In genomic region chr14:30240916-30241515, GRCm38 (mm10) we compare ENCODE assay signal across 19 mouse cellular contexts.
A peak's percentile ranks its signal among the peaks of the same experiment; 100 is the strongest.
DNase-seq lines count a peak whose midpoint lies in the region; ATAC-seq and TF ChIP-seq lines count a peak whose summit lies in the region.
"Had no signal": no experiment of that assay in that cellular context is flagged by ENCODE, and none has a peak within 500 bp of the region (broad histone marks: within the 10 kb centered on the region; RNA-seq: fewer than 3 reads in every experiment).

No protein-coding gene starts in this region.

- H3K27ac ChIP-seq in liver, embryonic 14.5 days, result peak overlapping the region; percentile 94; the same call in 1 of the 2 replicates
- peak overlapping the region; percentile 93 for H3K27ac ChIP-seq in liver, embryonic 15.5 days (replicated peaks)
- H3K27ac ChIP-seq: embryonic facial prominence, embryonic 13.5 days; forebrain, embryonic 13.5 days; heart, embryonic 13.5 days; hindbrain, embryonic 15.5 days had no signal

- H3K9ac ChIP-seq in liver, embryonic 14.5 days (replicated peaks), result no peak overlapping the region
- no peak overlapping the region for H3K9ac ChIP-seq in liver, embryonic 15.5 days
- H3K9ac ChIP-seq: embryonic facial prominence, embryonic 13.5 days; forebrain, embryonic 13.5 days; heart, embryonic 13.5 days; hindbrain, embryonic 15.5 days had no signal

- no peak for DNase-seq in frontal cortex, postnatal 36 days (ENCODE audit: low spot score in 2 of 2)
- no peak for DNase-seq in liver, embryonic 14.5 days (ENCODE audit: low read depth in 3 of 3, low spot score in 3 of 3)
- no peak for DNase-seq in liver
- no peak for DNase-seq in cerebellum, postnatal 10 days
- DNase-seq: adrenal gland, postnatal 14 days; cerebellum, adult 11-12 months; cerebellum, adult 9-10 months; cerebellum, postnatal 36 days; gastrocnemius, postnatal 10 days; heart, postnatal 36 days had no signal

- ATAC-seq in frontal cortex, adult (ENCODE audit: low TSS enrichment), result peak; percentile 44; the same call in 1 of the 2 replicates
- no peak for ATAC-seq in liver, embryonic 14.5 days (ENCODE audit: insufficient read depth)
- no peak for ATAC-seq in liver, embryonic 15.5 days (ENCODE audit: insufficient read depth)
- ATAC-seq in inflammation-experienced regulatory T-cells, adult 6 months, result no peak
- ATAC-seq: activated CD4-positive, CD25-positive, alpha-beta regulatory T cell, adult 4 months; forebrain, embryonic 13.5 days; Patski had no signal

- no peaks in the 10 kb centered on the region for H3K9me3 ChIP-seq in liver, embryonic 14.5 days (ENCODE audit: control insufficient read depth, low read length)
- no peaks in the 10 kb centered on the region for H3K9me3 ChIP-seq in liver, embryonic 15.5 days (replicated peaks)
- H3K9me3 ChIP-seq: embryonic facial prominence, embryonic 13.5 days; forebrain, embryonic 13.5 days; heart, embryonic 13.5 days; hindbrain, embryonic 15.5 days had no signal

- no peaks in the 10 kb centered on the region for H3K36me3 ChIP-seq in liver, embryonic 14.5 days (replicated peaks; ENCODE audit: control insufficient read depth, insufficient read depth, low read depth)
- H3K36me3 ChIP-seq in liver, embryonic 15.5 days (replicated peaks), result no peaks in the 10 kb centered on the region
- H3K36me3 ChIP-seq: embryonic facial prominence, embryonic 13.5 days; heart, embryonic 13.5 days; hindbrain, embryonic 15.5 days had no signal

- H3K27me3 ChIP-seq in liver, embryonic 14.5 days (ENCODE audit: control insufficient read depth, insufficient read depth, low read length), result no peaks in the 10 kb centered on the region
- no peaks in the 10 kb centered on the region for H3K27me3 ChIP-seq in liver, embryonic 15.5 days
- H3K27me3 ChIP-seq: embryonic facial prominence, embryonic 13.5 days; forebrain, embryonic 13.5 days; heart, embryonic 13.5 days; hindbrain, embryonic 15.5 days had no signal

- no peak overlapping the region for H3K4me3 ChIP-seq in liver, embryonic 14.5 days (ENCODE audit: insufficient read depth in 1 of 2, low read depth in 2 of 2, low read length in 2 of 2)
- H3K4me3 ChIP-seq in liver, embryonic 15.5 days (replicated peaks), result no peak overlapping the region
- H3K4me3 ChIP-seq: embryonic facial prominence, embryonic 13.5 days; forebrain, embryonic 13.5 days; heart, embryonic 13.5 days; hindbrain, embryonic 15.5 days had no signal

- no peak for TF ChIP-seq CTCF in liver, embryonic 14.5 days (IDR thresholded peaks at IDR 0.05; ENCODE audit: low read depth)

- 87% methylated on average over 7 of the region's 7 CpGs for WGBS in liver, embryonic 14.5 days (ENCODE audit: insufficient replicate concordance)
- 78% methylated on average over 7 of the region's 7 CpGs for WGBS in liver, embryonic 15.5 days (ENCODE audit: insufficient replicate concordance)

- peaks cover 27 to 41% of the 10 kb centered on the region in 2 experiments for H3K4me1 ChIP-seq in liver, embryonic 14.5 days (replicated peaks; ENCODE audit: control insufficient read depth in 2 of 2, insufficient read depth in 2 of 2, low read length in 1 of 2)
- H3K4me1 ChIP-seq in liver, embryonic 15.5 days (replicated peaks), result peaks cover 42% of the 10 kb centered on the region
- H3K4me1 ChIP-seq: embryonic facial prominence, embryonic 13.5 days; forebrain, embryonic 13.5 days had no signal

- no peak overlapping the region for H3K4me2 ChIP-seq in liver, embryonic 14.5 days (ENCODE audit: low read depth)
- H3K4me2 ChIP-seq in liver, embryonic 15.5 days, result no peak overlapping the region
- H3K4me2 ChIP-seq: embryonic facial prominence, embryonic 13.5 days; forebrain, embryonic 13.5 days; heart, embryonic 13.5 days; hindbrain, embryonic 15.5 days had no signal

- no peak for TF ChIP-seq EP300 in liver, embryonic 14.5 days (IDR thresholded peaks at IDR 0.05; ENCODE audit: low read depth)
